Mouse (Mus musculus): Measurements from ENCODE around the gene Chrna4. TPM values are rescaled to one million over a fixed set of nuclear protein-coding genes. Genes with fewer than 3 reads are reported as not detected.

The Chrna4 gene
- polyA plus RNA-seq, 1 experiment from 2014 or later = 1.1 TPM

GRCm38 (mm10) chr2:180990347-180990746 lies 53.0 kb downstream of the Chrna4 start:
- no peak for ATAC-seq (ENCODE audit: insufficient read depth)
- H3K27ac ChIP-seq (replicated peaks) = no peak overlapping the region
- H3K9ac ChIP-seq = no peak overlapping the region
- H3K27me3 ChIP-seq = no peaks in the 10 kb centered on the region
- H3K4me2 ChIP-seq = no peak overlapping the region
- no peaks in the 10 kb centered on the region for H3K36me3 ChIP-seq (replicated peaks)
- H3K4me3 ChIP-seq (replicated peaks) = no peak overlapping the region
- WGBS (ENCODE audit: insufficient replicate concordance) = 60% methylated on average over 4 of the region's 4 CpGs
- no peaks in the 10 kb centered on the region for H3K9me3 ChIP-seq (replicated peaks)
- no peaks in the 10 kb centered on the region for H3K4me1 ChIP-seq (replicated peaks)

- Histone ChIP-seq H3K36me3 (replicated peaks) (no peaks in the 10 kb centered on the region), H3K27me3 (no peaks in the 10 kb centered on the region), H3K4me2 (no peak overlapping the region), H3K4me3 (replicated peaks) (no peak overlapping the region), H3K27ac (replicated peaks) (no peak overlapping the region), H3K9ac (no peak overlapping the region), H3K4me1 (replicated peaks) (no peaks in the 10 kb centered on the region), H3K9me3 (replicated peaks) (no peaks in the 10 kb centered on the region)
- no peak for ATAC-seq (ENCODE audit: insufficient read depth)
- WGBS (ENCODE audit: insufficient replicate concordance) = 66% methylated on average over 1 of the region's 1 CpGs
Measured at GRCm38 (mm10) chr2:180988948-180989347, 54.4 kb downstream of the Chrna4 start.

- H3K9me3 ChIP-seq (replicated peaks) = no peaks in the 10 kb centered on the region
- H3K4me3 ChIP-seq (replicated peaks) = no peak overlapping the region
- ATAC-seq (ENCODE audit: insufficient read depth) = no peak
- H3K27me3 ChIP-seq = no peaks in the 10 kb centered on the region
- H3K9ac ChIP-seq = no peak overlapping the region
- no peaks in the 10 kb centered on the region for H3K4me1 ChIP-seq (replicated peaks)
- WGBS (ENCODE audit: insufficient replicate concordance) = 58% methylated on average over 3 of the region's 3 CpGs
- no peak overlapping the region for H3K27ac ChIP-seq (replicated peaks)
- no peaks in the 10 kb centered on the region for H3K36me3 ChIP-seq (replicated peaks)
- no peak overlapping the region for H3K4me2 ChIP-seq
Measured at GRCm38 (mm10) chr2:180988347-180988913, 54.9 kb downstream of the Chrna4 start.

DNA sequence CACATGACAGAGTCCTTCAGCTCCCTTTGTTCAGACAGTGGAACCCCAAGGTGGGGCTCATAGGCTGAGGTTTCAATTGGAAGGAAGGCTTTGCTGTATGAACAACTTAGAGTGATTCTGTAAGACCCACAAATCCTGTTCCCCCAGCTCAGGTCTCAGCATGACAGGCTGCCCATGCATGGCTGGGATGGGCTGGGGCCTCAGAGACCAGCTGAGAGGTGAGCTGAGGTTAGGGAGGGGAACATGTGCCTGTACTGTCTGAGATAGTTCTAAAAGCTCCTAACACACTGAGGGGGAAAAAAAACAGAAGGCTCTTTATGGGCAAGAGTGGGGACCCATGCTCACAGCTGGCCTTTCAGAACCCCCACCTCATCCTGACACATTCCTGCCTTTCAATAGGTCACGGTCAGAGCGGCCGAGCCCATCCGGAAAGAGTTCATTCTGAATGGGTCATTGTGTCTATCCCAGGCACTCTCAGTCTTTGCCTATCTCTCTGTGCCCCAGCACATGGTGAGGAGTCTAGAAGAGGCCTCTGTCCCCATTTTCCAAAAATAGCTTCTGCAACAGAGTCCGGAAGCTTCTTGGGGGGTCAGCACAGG lies 55.8 kb downstream of the Chrna4 start:
- no peaks in the 10 kb centered on the region for H3K27me3 ChIP-seq
- no peaks in the 10 kb centered on the region for H3K4me1 ChIP-seq (replicated peaks)
- no peaks in the 10 kb centered on the region for H3K36me3 ChIP-seq (replicated peaks)
- H3K9me3 ChIP-seq (replicated peaks) = no peaks in the 10 kb centered on the region
- H3K9ac ChIP-seq = no peak overlapping the region
- no peak for ATAC-seq (ENCODE audit: insufficient read depth)
- no peak overlapping the region for H3K4me3 ChIP-seq (replicated peaks)
- no peak overlapping the region for H3K27ac ChIP-seq (replicated peaks)
- WGBS (ENCODE audit: insufficient replicate concordance) = 76% methylated on average over 5 of the region's 5 CpGs
- H3K4me2 ChIP-seq = no peak overlapping the region

DNA sequence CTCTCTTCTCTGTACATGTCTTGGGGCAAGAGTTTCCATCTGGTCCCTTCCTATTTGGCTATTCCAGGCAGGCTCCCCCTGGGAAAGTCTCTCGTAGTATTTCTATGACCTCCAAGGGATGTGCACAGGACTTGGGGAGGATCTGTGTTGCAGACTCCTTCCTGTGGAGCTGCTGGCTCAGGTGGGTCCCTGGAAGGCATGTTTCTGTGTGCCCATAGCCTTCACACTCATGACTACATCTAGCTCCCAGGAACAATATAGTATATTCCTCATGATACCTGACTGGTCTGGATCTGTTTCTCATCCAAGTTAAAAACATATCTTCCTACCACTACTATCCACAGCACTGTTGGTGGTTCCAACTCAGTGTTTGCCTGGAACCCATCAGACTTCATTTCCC lies 56.3 kb downstream of the Chrna4 start:
- H3K4me3 ChIP-seq (replicated peaks) = no peak overlapping the region
- 68% methylated on average over 1 of the region's 1 CpGs for WGBS (ENCODE audit: insufficient replicate concordance)
- no peak overlapping the region for H3K27ac ChIP-seq (replicated peaks)

GRCm38 (mm10) chr2:180986449-180986848 lies 56.9 kb downstream of the Chrna4 start, which contains the start of gene Col20a1:
Gene Col20a1, plus strand, starts transcription at chr2:180986535.
- H3K36me3 ChIP-seq (replicated peaks) = peaks cover 11% of the 10 kb centered on the region
- H3K27ac ChIP-seq (replicated peaks) = no peak within 1 kb of the TSS
- no peak within 1 kb of the TSS for H3K4me3 ChIP-seq (replicated peaks)
- no peak within 1 kb of the TSS for H3K9ac ChIP-seq
- H3K4me2 ChIP-seq = no peak within 1 kb of the TSS
- WGBS (ENCODE audit: insufficient replicate concordance) = 50% methylated on average over 2 of the region's 2 CpGs
- no peak for ATAC-seq (ENCODE audit: insufficient read depth)
- no peaks in the 10 kb centered on the region for H3K4me1 ChIP-seq (replicated peaks)
- H3K27me3 ChIP-seq = no peaks in the 10 kb centered on the region
- no peaks in the 10 kb centered on the region for H3K9me3 ChIP-seq (replicated peaks)

More for the DNA sequence above, 56.3 kb downstream of the Chrna4 start:
- Histone ChIP-seq H3K27me3 (no peaks in the 10 kb centered on the region), H3K4me1 (replicated peaks) (no peaks in the 10 kb centered on the region), H3K4me2 (no peak overlapping the region), H3K9me3 (replicated peaks) (no peaks in the 10 kb centered on the region), H3K36me3 (replicated peaks) (peaks cover 5% of the 10 kb centered on the region), H3K9ac (no peak overlapping the region)
- no peak for ATAC-seq (ENCODE audit: insufficient read depth)

GRCm38 (mm10) chr2:180985635-180986034 lies 57.7 kb downstream of the Chrna4 start:
- H3K9me3 ChIP-seq (replicated peaks) = no peaks in the 10 kb centered on the region
- no peaks in the 10 kb centered on the region for H3K27me3 ChIP-seq
- H3K36me3 ChIP-seq (replicated peaks) = peaks cover 19% of the 10 kb centered on the region
- H3K9ac ChIP-seq = no peak overlapping the region
- H3K4me2 ChIP-seq = no peak overlapping the region
- H3K4me3 ChIP-seq (replicated peaks) = no peak overlapping the region
- WGBS (ENCODE audit: insufficient replicate concordance) = 54% methylated on average over 2 of the region's 2 CpGs
- no peak for ATAC-seq (ENCODE audit: insufficient read depth)
- H3K27ac ChIP-seq (replicated peaks) = no peak overlapping the region
- H3K4me1 ChIP-seq (replicated peaks) = no peaks in the 10 kb centered on the region

- Histone ChIP-seq H3K27me3 (no peaks in the 10 kb centered on the region), H3K4me2 (no peak overlapping the region), H3K36me3 (replicated peaks) (peaks cover 64% of the 10 kb centered on the region), H3K4me1 (replicated peaks) (no peaks in the 10 kb centered on the region), H3K4me3 (replicated peaks) (no peak overlapping the region), H3K27ac (replicated peaks) (no peak overlapping the region), H3K9ac (no peak overlapping the region), H3K9me3 (replicated peaks) (no peaks in the 10 kb centered on the region)
- no peak for ATAC-seq (ENCODE audit: insufficient read depth)
- 72% methylated on average over 6 of the region's 6 CpGs for WGBS (ENCODE audit: insufficient replicate concordance)
Measured at GRCm38 (mm10) chr2:180981133-180981532, 62.2 kb downstream of the Chrna4 start.

Other genes starting within 250 kb of the Chrna4 start
- 21.6 and 22.0 TPM in 2 replicates for gene Ythdf1, start 122.6 kb downstream of the Chrna4 start, polyA plus RNA-seq (2015; fragmentation: Nextera tagmentation; extraction: Ambion mirVana)
- not detected in 2 replicates for gene Birc7, start 114.5 kb downstream of the Chrna4 start, polyA plus RNA-seq (2015; fragmentation: Nextera tagmentation; extraction: Ambion mirVana)
- 0.82 and 2.4 TPM in 2 replicates for gene Nkain4, start 88.8 kb downstream of the Chrna4 start, polyA plus RNA-seq (2015; fragmentation: Nextera tagmentation; extraction: Ambion mirVana)
- gene Arfgap1, start 76.3 kb downstream of the Chrna4 start, polyA plus RNA-seq (2015; fragmentation: Nextera tagmentation; extraction: Ambion mirVana) = 32.0 and 35.1 TPM in 2 replicates
- 0.07 TPM in 1 of 2 replicates, not detected in the other for gene Col20a1, start 57.0 kb downstream of the Chrna4 start, polyA plus RNA-seq (2015; fragmentation: Nextera tagmentation; extraction: Ambion mirVana)
- gene Kcnq2, start 91.8 kb upstream of the Chrna4 start, polyA plus RNA-seq (2015; fragmentation: Nextera tagmentation; extraction: Ambion mirVana) = 0.18 and 0.28 TPM in 2 replicates
- gene Eef1a2, start 113.5 kb upstream of the Chrna4 start, polyA plus RNA-seq (2015; fragmentation: Nextera tagmentation; extraction: Ambion mirVana) = not detected in 2 replicates
- gene Ppdpf, start 143.7 kb upstream of the Chrna4 start, polyA plus RNA-seq (2015; fragmentation: Nextera tagmentation; extraction: Ambion mirVana) = 95.8 and 96.4 TPM in 2 replicates
- 0.14 and 0.21 TPM in 2 replicates for gene Ptk6, start 159.2 kb upstream of the Chrna4 start, polyA plus RNA-seq (2015; fragmentation: Nextera tagmentation; extraction: Ambion mirVana)
- gene Srms, start 169.6 kb upstream of the Chrna4 start, polyA plus RNA-seq (2015; fragmentation: Nextera tagmentation; extraction: Ambion mirVana) = 0.32 and 0.44 TPM in 2 replicates
- 0.17 and 0.26 TPM in 2 replicates for gene Fndc11, start 176.5 kb upstream of the Chrna4 start, polyA plus RNA-seq (2015; fragmentation: Nextera tagmentation; extraction: Ambion mirVana)
- 2.3 and 2.6 TPM in 2 replicates for gene Helz2, start 198.5 kb upstream of the Chrna4 start, polyA plus RNA-seq (2015; fragmentation: Nextera tagmentation; extraction: Ambion mirVana)
- gene Gmeb2, start 244.5 kb upstream of the Chrna4 start, polyA plus RNA-seq (2015; fragmentation: Nextera tagmentation; extraction: Ambion mirVana) = 9.6 and 10.8 TPM in 2 replicates

All from liver, embryonic 15.5 days (tissue).